Mouse (Mus musculus) spleen, adult 2 months (tissue): ENCODE measurements around the gene Lonrf2. TPM values are rescaled to one million over a fixed set of nuclear protein-coding genes. Genes with fewer than 3 reads are reported as not detected.

Experiments
- DNase-seq, 2 experiments: peaks; one replicate each; pipeline versions ENCODE4 v3.0.0 to v3.0.0-alpha.2; 2012 to 2021; ENCODE audit warnings: low spot score in 2 of 2, low read depth in 1 of 2
- H3K27ac ChIP-seq: fragments of 200-500 bp; 2 replicates; pipeline ENCODE4 v1.5.1; 2012; ENCODE audit warnings: low read length, inconsistent platforms; ENCODE audit not compliant: insufficient read depth
- H3K27me3 ChIP-seq: fragments of 200-500 bp; 2 replicates; pipeline ENCODE4 v1.6.1; 2012; ENCODE audit warnings: mild to moderate bottlenecking, moderate library complexity, low read length, inconsistent platforms; ENCODE audit not compliant: control insufficient read depth, insufficient read depth
- H3K36me3 ChIP-seq: fragments of 200-500 bp; 2 replicates; pipeline ENCODE4 v1.6.1; 2012; ENCODE audit warnings: mild to moderate bottlenecking, low read length, inconsistent platforms; ENCODE audit not compliant: control insufficient read depth, insufficient read depth
- H3K4me1 ChIP-seq: fragments of 200-500 bp; 2 replicates; pipeline ENCODE4 v1.6.1; 2011; ENCODE audit warnings: inconsistent platforms; ENCODE audit not compliant: control insufficient read depth, insufficient read depth, insufficient read length
- H3K4me3 ChIP-seq: fragments of 200-500 bp; 2 replicates; pipeline ENCODE4 v1.5.1; 2011; ENCODE audit warnings: mild to moderate bottlenecking, inconsistent platforms; ENCODE audit not compliant: insufficient read depth, insufficient read length; ENCODE audit errors: extremely low read depth
- CTCF ChIP-seq: fragments of 200-500 bp; IDR thresholded peaks from 2 replicates; pipeline ENCODE4 v1.5.1; 2011; ENCODE audit warnings: mild to moderate bottlenecking, inconsistent platforms; ENCODE audit not compliant: insufficient read depth, insufficient read length, insufficient replicate concordance; ENCODE audit errors: extremely low read depth
- POLR2A ChIP-seq: fragments of 200-500 bp; IDR thresholded peaks from 2 replicates; pipeline ENCODE4 v1.6.1; 2011; ENCODE audit warnings: low read depth, low read length, inconsistent platforms
- WGBS: fragments of 180-500 bp; shearing (Covaris S2); methylation state at CpG from one replicate; pipeline ENCODE4 v1.1.7; 2018; 5-methylcytosine and 5-hydroxymethylcytosine counted together
- polyA plus RNA-seq: library from polyadenylated mRNA; depleted of rRNA; stranded (reverse); fragments of >200 nt; gene quantifications from 2 replicates; pipeline ENCODE4 v1.2.3, GENCODE M21; 2012

The Lonrf2 gene
- polyA plus RNA-seq, 1 experiment = 0.05 TPM

- WGBS = 82% methylated on average over 9 of the region's 9 CpGs
- H3K27ac ChIP-seq = no peak overlapping the region
- H3K27me3 ChIP-seq = no peaks in the 10 kb centered on the region
- H3K36me3 ChIP-seq = no peaks in the 10 kb centered on the region
- DNase-seq = no peak
- H3K4me3 ChIP-seq = no peak overlapping the region
- no peak for TF ChIP-seq POLR2A
- TF ChIP-seq CTCF = no peak
- H3K4me1 ChIP-seq = peaks cover 2% of the 10 kb centered on the region; the same call in 1 of the 2 replicates
Observed at GRCm38 (mm10) chr1:38791016-38791810, 45.3 kb downstream of the Lonrf2 start.

- no peaks in the 10 kb centered on the region for H3K36me3 ChIP-seq
- no peak overlapping the region for H3K4me3 ChIP-seq
- no peaks in the 10 kb centered on the region for H3K27me3 ChIP-seq
- no peak overlapping the region for H3K27ac ChIP-seq
- peaks cover 2% of the 10 kb centered on the region; the same call in 1 of the 2 replicates for H3K4me1 ChIP-seq
- no peak for TF ChIP-seq POLR2A
- 93% methylated on average over 7 of the region's 7 CpGs for WGBS
- DNase-seq = no peak
Observed at GRCm38 (mm10) chr1:38789988-38790602, 46.4 kb downstream of the Lonrf2 start.

GRCm38 (mm10) chr1:38788904-38789303 is 47.6 kb downstream of the Lonrf2 start:
- WGBS = 66% methylated on average over 3 of the region's 3 CpGs
- Histone ChIP-seq H3K27ac (no peak overlapping the region), H3K4me3 (no peak overlapping the region), H3K36me3 (no peaks in the 10 kb centered on the region), H3K4me1 (peaks cover 2% of the 10 kb centered on the region; the same call in 1 of the 2 replicates), H3K27me3 (no peaks in the 10 kb centered on the region)
- no peak for DNase-seq
- peak; percentile 11; the same call in 1 of the 2 replicates for TF ChIP-seq CTCF
- no peak for TF ChIP-seq POLR2A

GRCm38 (mm10) chr1:38787443-38787842 is 49.1 kb downstream of the Lonrf2 start:
- Histone ChIP-seq H3K27me3 (no peaks in the 10 kb centered on the region), H3K4me3 (no peak overlapping the region), H3K27ac (no peak overlapping the region), H3K36me3 (no peaks in the 10 kb centered on the region), H3K4me1 (peaks cover 2% of the 10 kb centered on the region; the same call in 1 of the 2 replicates)
- 6% methylated on average over 5 of the region's 5 CpGs for WGBS
- peak; percentile 21 to 31 for DNase-seq
- TF ChIP-seq CTCF = peak; percentile 71; the same call in 1 of the 2 replicates
- TF ChIP-seq POLR2A = no peak

GRCm38 (mm10) chr1:38786358-38786757 is 50.2 kb downstream of the Lonrf2 start:
- H3K27ac ChIP-seq = no peak overlapping the region
- H3K27me3 ChIP-seq = no peaks in the 10 kb centered on the region
- H3K4me1 ChIP-seq = peaks cover 2% of the 10 kb centered on the region; the same call in 1 of the 2 replicates
- no peak overlapping the region for H3K4me3 ChIP-seq
- no peak for DNase-seq
- H3K36me3 ChIP-seq = no peaks in the 10 kb centered on the region
- WGBS = 82% methylated on average over 7 of the region's 7 CpGs
- TF ChIP-seq CTCF (no peak), POLR2A (no peak)

- Histone ChIP-seq H3K27me3 (no peaks in the 10 kb centered on the region), H3K27ac (no peak overlapping the region), H3K36me3 (no peaks in the 10 kb centered on the region), H3K4me3 (no peak overlapping the region), H3K4me1 (no peaks in the 10 kb centered on the region; the same call in 1 of the 2 replicates)
- no peak for DNase-seq
- TF ChIP-seq CTCF (no peak), POLR2A (no peak)
- 97% methylated on average over 1 of the region's 1 CpGs for WGBS
Observed at GRCm38 (mm10) chr1:38778271-38778670, 58.2 kb downstream of the Lonrf2 start.
